Mouse (Mus musculus): ENCODE measurements around the gene Cd68. TPM values are rescaled to one million over a fixed set of nuclear protein-coding genes. Genes with fewer than 3 reads are reported as not detected.

Cd68 gene
- polyA plus RNA-seq, 1 experiment = 0.60 TPM

- peaks cover 16% of the 10 kb centered on the region for H3K27me3 ChIP-seq (ENCODE audit: control insufficient read depth)
- H3K4me1 ChIP-seq (ENCODE audit: control insufficient read depth) = peaks cover 29% of the 10 kb centered on the region
- no peaks in the 10 kb centered on the region for H3K36me3 ChIP-seq (ENCODE audit: control insufficient read depth)
- no peak overlapping the region for H3K4me3 ChIP-seq (replicated peaks)
- TF ChIP-seq GATA1 (IDR thresholded peaks at IDR 0.05; ENCODE audit: low read length) (no peak), TAL1 (IDR thresholded peaks at IDR 0.05; ENCODE audit: low read length) (no peak)
- peaks cover 3% of the 10 kb centered on the region; the same call in 1 of the 2 replicates for H3K9me3 ChIP-seq (ENCODE audit: control insufficient read depth, low read length)
These were observed 31.4 kb upstream of the Cd68 start for GRCm38 (mm10) chr11:69697396-69697795.

DNA sequence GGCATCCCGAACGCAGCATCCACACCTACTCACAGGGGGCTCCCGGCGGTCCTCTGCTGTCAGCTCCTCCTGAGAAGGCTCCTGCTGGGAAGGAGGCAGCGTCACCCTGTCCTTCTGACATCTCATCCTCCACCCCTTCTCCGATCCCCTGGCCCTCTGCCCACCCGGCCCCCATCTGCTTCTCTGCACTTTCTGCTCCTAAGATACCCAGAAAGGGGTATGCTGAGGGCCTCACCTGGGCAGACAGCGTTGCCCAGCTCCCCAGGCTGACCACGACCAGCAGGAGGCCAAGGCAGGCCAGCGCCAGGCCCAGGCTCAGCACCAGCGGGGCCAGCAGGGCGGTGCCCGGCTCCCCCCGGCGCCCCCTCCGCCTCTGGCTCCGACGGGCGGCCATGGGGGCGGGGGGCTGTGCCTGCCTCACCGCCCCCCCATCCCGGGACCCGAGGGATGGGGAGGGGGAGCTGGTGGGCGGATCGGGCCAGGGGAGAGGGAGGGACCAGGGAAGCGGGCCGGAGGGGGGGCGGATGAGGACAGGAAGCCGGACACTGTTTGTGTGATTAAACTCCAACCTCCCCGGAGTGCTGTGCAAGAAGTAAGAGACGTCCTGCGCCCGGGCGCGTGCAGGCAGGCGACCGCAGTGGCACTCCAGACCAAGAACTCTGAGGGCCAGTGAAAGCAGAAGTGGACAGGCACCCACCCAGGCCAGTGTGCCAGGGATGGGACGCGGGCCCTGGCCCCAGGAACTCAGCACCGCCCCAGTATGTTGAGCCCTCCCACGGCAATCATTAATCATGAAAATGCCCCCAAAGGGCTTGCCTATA is 29.6 kb upstream of the Cd68 start, which contains the start of the genes Tnfsf12 and Tnfsfm13:
Tnfsf12 (minus strand) TSS at position 489 of the 821 bp plus-strand sequence.
Tnfsfm13 (minus strand) TSS at position 738 of the 821 bp plus-strand sequence.
- peak within 1 kb of the TSS; percentile 46 for H3K4me3 ChIP-seq (replicated peaks)
- H3K27me3 ChIP-seq (ENCODE audit: control insufficient read depth) = peaks cover 16% of the 10 kb centered on the region
- peaks cover 3% of the 10 kb centered on the region; the same call in 1 of the 2 replicates for H3K9me3 ChIP-seq (ENCODE audit: control insufficient read depth, low read length)
- no peaks in the 10 kb centered on the region; the same call in 1 of the 2 replicates for H3K36me3 ChIP-seq (ENCODE audit: control insufficient read depth)
- TF ChIP-seq GATA1 (IDR thresholded peaks at IDR 0.05; ENCODE audit: low read length) = no peak
- no peak for TF ChIP-seq TAL1 (IDR thresholded peaks at IDR 0.05; ENCODE audit: low read length)
- peaks cover 29% of the 10 kb centered on the region for H3K4me1 ChIP-seq (ENCODE audit: control insufficient read depth)

- no peaks in the 10 kb centered on the region; the same call in 1 of the 2 replicates for H3K36me3 ChIP-seq (ENCODE audit: control insufficient read depth)
- H3K27me3 ChIP-seq (ENCODE audit: control insufficient read depth) = peaks cover 16% of the 10 kb centered on the region
- peaks cover 3% of the 10 kb centered on the region; the same call in 1 of the 2 replicates for H3K9me3 ChIP-seq (ENCODE audit: control insufficient read depth, low read length)
- TF ChIP-seq GATA1 (IDR thresholded peaks at IDR 0.05; ENCODE audit: low read length) = no peak
- TF ChIP-seq TAL1 (IDR thresholded peaks at IDR 0.05; ENCODE audit: low read length) = no peak
- peaks cover 32% of the 10 kb centered on the region for H3K4me1 ChIP-seq (ENCODE audit: control insufficient read depth)
- H3K4me3 ChIP-seq (replicated peaks) = peak overlapping the region; percentile 46
These were observed 29.1 kb upstream of the Cd68 start for GRCm38 (mm10) chr11:69695046-69695360.

DNA sequence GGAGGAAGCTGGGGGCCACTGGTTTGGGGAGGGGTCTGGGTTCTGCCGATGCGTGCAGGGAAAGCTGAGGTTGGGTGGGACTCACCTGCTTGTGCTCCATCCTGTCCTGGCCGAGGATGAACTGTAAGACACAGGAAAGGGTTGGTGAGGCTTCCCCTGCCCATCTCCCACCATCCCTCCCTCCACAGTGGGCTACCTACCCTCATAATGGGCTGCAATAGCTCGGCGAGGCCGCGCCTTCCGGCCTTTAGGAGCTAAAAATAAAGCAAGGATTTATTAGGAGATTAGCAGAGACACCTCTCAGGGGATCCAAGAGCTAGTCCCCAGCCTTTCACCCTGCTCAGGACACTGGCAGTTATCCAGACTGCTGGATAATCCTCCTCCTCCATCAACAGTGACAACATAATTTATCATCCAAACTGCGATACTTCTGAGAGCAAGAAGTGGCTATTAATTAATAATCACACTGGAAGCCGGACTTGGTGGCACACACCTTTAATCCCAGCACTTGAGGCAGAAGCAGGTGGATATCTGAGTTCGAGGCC is 27.5 kb upstream of the Cd68 start:
- Histone ChIP-seq H3K36me3 (ENCODE audit: control insufficient read depth) (no peaks in the 10 kb centered on the region; the same call in 1 of the 2 replicates), H3K4me1 (ENCODE audit: control insufficient read depth) (peaks cover 29% of the 10 kb centered on the region), H3K9me3 (ENCODE audit: control insufficient read depth, low read length) (peaks cover under 1% of the 10 kb centered on the region; the same call in 1 of the 2 replicates), H3K4me3 (replicated peaks) (no peak overlapping the region), H3K27me3 (ENCODE audit: control insufficient read depth) (peaks cover 16% of the 10 kb centered on the region)
- TF ChIP-seq TAL1 (IDR thresholded peaks at IDR 0.05; ENCODE audit: low read length) (no peak), GATA1 (IDR thresholded peaks at IDR 0.05; ENCODE audit: low read length) (no peak)

DNA sequence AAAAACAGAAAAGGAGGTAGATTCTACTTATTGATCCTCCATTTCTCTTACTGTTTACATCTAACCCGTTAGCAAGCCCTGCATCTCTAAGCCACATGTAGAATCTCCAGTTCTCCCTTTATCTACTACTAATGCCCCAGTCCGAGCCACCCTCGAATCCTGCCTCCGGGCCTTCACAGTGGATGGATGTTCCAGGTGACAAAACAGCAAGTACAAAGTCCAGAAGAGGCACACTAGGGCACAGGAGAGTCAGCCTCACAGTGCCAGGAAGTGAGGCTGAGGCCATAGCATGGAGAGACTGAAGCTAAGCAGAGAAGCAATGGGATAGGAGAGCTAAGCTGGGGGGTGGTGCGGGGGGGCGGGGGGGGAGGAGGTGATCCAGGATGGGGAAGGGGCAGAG is 26.9 kb upstream of the Cd68 start:
- Histone ChIP-seq H3K27me3 (ENCODE audit: control insufficient read depth) (peaks cover 16% of the 10 kb centered on the region), H3K9me3 (ENCODE audit: control insufficient read depth, low read length) (no peaks in the 10 kb centered on the region), H3K4me1 (ENCODE audit: control insufficient read depth) (peaks cover 29% of the 10 kb centered on the region), H3K4me3 (replicated peaks) (no peak overlapping the region), H3K36me3 (ENCODE audit: control insufficient read depth) (no peaks in the 10 kb centered on the region; the same call in 1 of the 2 replicates)
- TF ChIP-seq GATA1 (IDR thresholded peaks at IDR 0.05; ENCODE audit: low read length) = no peak
- TF ChIP-seq TAL1 (IDR thresholded peaks at IDR 0.05; ENCODE audit: low read length) = no peak

GRCm38 (mm10) chr11:69692196-69692811 is 26.4 kb upstream of the Cd68 start:
- H3K4me3 ChIP-seq (replicated peaks) = no peak overlapping the region
- TF ChIP-seq GATA1 (IDR thresholded peaks at IDR 0.05; ENCODE audit: low read length) (no peak), TAL1 (IDR thresholded peaks at IDR 0.05; ENCODE audit: low read length) (no peak)
- no peaks in the 10 kb centered on the region; the same call in 1 of the 2 replicates for H3K36me3 ChIP-seq (ENCODE audit: control insufficient read depth)
- H3K27me3 ChIP-seq (ENCODE audit: control insufficient read depth) = peaks cover 16% of the 10 kb centered on the region
- peaks cover 29% of the 10 kb centered on the region for H3K4me1 ChIP-seq (ENCODE audit: control insufficient read depth)
- no peaks in the 10 kb centered on the region for H3K9me3 ChIP-seq (ENCODE audit: control insufficient read depth, low read length)

- peaks cover 10% of the 10 kb centered on the region for H3K27me3 ChIP-seq (ENCODE audit: control insufficient read depth)
- H3K36me3 ChIP-seq (ENCODE audit: control insufficient read depth) = no peaks in the 10 kb centered on the region; the same call in 1 of the 2 replicates
- H3K4me3 ChIP-seq (replicated peaks) = no peak overlapping the region
- TF ChIP-seq TAL1 (IDR thresholded peaks at IDR 0.05; ENCODE audit: low read length) (no peak), GATA1 (IDR thresholded peaks at IDR 0.05; ENCODE audit: low read length) (no peak)
- H3K9me3 ChIP-seq (ENCODE audit: control insufficient read depth, low read length) = no peaks in the 10 kb centered on the region
- peaks cover 19% of the 10 kb centered on the region for H3K4me1 ChIP-seq (ENCODE audit: control insufficient read depth)
These were observed 23.9 kb upstream of the Cd68 start for GRCm38 (mm10) chr11:69689891-69690290.

- TF ChIP-seq GATA1 (IDR thresholded peaks at IDR 0.05; ENCODE audit: low read length) (no peak), TAL1 (IDR thresholded peaks at IDR 0.05; ENCODE audit: low read length) (no peak)
- no peak overlapping the region for H3K4me3 ChIP-seq (replicated peaks)
- H3K27me3 ChIP-seq (ENCODE audit: control insufficient read depth) = peaks cover 7% of the 10 kb centered on the region
These were observed 21.1 kb upstream of the Cd68 start for GRCm38 (mm10) chr11:69687061-69687460.

DNA sequence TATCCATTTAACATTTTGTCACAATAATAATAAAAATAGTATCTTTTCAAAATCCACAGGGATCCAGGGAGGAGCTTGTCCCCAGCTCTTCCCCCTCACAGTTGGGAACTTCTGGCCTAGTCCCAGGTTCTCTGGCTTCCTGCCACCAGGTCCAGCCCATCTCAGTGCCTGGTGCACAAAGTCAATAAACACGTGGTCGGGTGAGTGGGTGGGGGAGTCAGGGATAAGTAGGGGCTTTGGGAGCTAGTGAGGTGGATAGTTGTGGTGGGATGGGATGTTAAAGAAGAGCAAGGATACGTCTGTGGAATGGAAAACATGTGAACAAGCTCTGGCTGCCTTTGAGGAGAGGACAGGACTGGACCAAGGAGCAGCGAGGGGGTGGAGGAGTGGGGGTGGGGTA is 20.4 kb upstream of the Cd68 start:
- H3K4me1 ChIP-seq (ENCODE audit: control insufficient read depth) = peaks cover 27% of the 10 kb centered on the region

More at GRCm38 (mm10) chr11:69687061-69687460, 21.1 kb upstream of the Cd68 start:
- peaks cover 23% of the 10 kb centered on the region for H3K4me1 ChIP-seq (ENCODE audit: control insufficient read depth)
- H3K9me3 ChIP-seq (ENCODE audit: control insufficient read depth, low read length) = no peaks in the 10 kb centered on the region
- no peaks in the 10 kb centered on the region; the same call in 1 of the 2 replicates for H3K36me3 ChIP-seq (ENCODE audit: control insufficient read depth)

More for the DNA sequence above, 20.4 kb upstream of the Cd68 start:
- Histone ChIP-seq H3K9me3 (ENCODE audit: control insufficient read depth, low read length) (no peaks in the 10 kb centered on the region), H3K36me3 (ENCODE audit: control insufficient read depth) (no peaks in the 10 kb centered on the region; the same call in 1 of the 2 replicates), H3K4me3 (replicated peaks) (no peak overlapping the region), H3K27me3 (ENCODE audit: control insufficient read depth) (peaks cover 7% of the 10 kb centered on the region)
- TF ChIP-seq TAL1 (IDR thresholded peaks at IDR 0.05; ENCODE audit: low read length) = no peak
- no peak for TF ChIP-seq GATA1 (IDR thresholded peaks at IDR 0.05; ENCODE audit: low read length)
